Mouse (Mus musculus): Measurements from ENCODE around the gene Katna1.

DNA sequence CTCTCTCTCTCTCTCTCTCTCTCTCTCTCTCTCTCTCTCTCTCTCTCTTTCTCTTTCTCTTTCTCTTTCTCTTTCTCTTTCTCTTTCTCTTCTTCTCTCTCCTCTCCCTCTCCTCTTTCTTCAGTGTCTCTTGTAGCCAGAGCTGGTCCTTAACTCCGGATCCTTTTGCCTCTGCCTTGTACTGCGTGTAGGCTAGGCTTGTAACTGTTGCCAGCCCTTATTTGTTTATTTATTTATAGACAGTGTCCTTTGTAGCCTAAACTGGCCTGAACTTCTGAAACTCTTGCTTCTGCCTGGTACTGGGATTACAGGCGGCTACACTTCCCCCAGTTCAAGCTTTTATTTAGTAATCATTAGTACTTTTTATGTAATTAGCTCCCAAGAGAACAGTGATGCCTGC lies 1.2 kb downstream of the Katna1 start:
- TF ChIP-seq CHD2 (IDR thresholded peaks at IDR 0.05; ENCODE audit: low read depth, low read length), result no peak
- TF ChIP-seq HCFC1 (IDR thresholded peaks at IDR 0.05; ENCODE audit: borderline replicate concordance, insufficient read depth, low read length), result no peak
- no peak for TF ChIP-seq ZNF384 (IDR thresholded peaks at IDR 0.05; ENCODE audit: low read depth, low read length)

Data from ES-E14 (cell line).